Mouse (Mus musculus) CH12.LX (cell line): ENCODE results near the gene Rem2. TPM values are rescaled to one million over a fixed set of nuclear protein-coding genes. Genes with fewer than 3 reads are reported as not detected.

ENCODE experiments used
- DNase-seq: peaks from one replicate; pipeline ENCODE4 v3.0.0-alpha.2; 2013; ENCODE audit errors: extremely low read depth
- H3K27ac ChIP-seq: 2 replicates; pipeline ENCODE4 v1.5.1; 2012; ENCODE audit warnings: low read depth, mild to moderate bottlenecking, control low read depth, moderate library complexity; ENCODE audit not compliant: insufficient read depth
- H3K27me3 ChIP-seq: replicated peaks from 2 replicates; pipeline ENCODE3; 2012; ENCODE audit warnings: inconsistent platforms
- H3K36me3 ChIP-seq, 2 experiments: replicated peaks in 1 of 2; 2 replicates each; pipeline versions ENCODE3 to v1.6.1; 2012; ENCODE audit warnings: inconsistent platforms in 1 of 2, low read length in 1 of 2, mild to moderate bottlenecking in 1 of 2, mixed read lengths in 1 of 2, moderate library complexity in 1 of 2; ENCODE audit not compliant: control insufficient read depth in 1 of 2, insufficient read depth in 1 of 2
- H3K4me1 ChIP-seq, 2 experiments: 2 replicates each; pipeline ENCODE4 v1.6.1; 2012; ENCODE audit warnings: inconsistent platforms in 1 of 2, moderate library complexity in 1 of 2; ENCODE audit not compliant: insufficient read depth in 2 of 2, control insufficient read depth in 1 of 2
- H3K4me2 ChIP-seq: 2 replicates; pipeline ENCODE4 v1.6.1; 2012; ENCODE audit warnings: low read depth, mild to moderate bottlenecking, control low read depth; ENCODE audit not compliant: poor library complexity, insufficient read depth, severe bottlenecking
- H3K4me3 ChIP-seq, 3 experiments: fragments of 150-350 bp in 1 of 3; sonication (generic) in 1 of 3; replicated peaks in 1 of 3; 2 replicates each; pipeline versions ENCODE3 to v1.5.1; 2011 to 2012; ENCODE audit warnings: low read depth in 2 of 3, low read length in 2 of 3, mild to moderate bottlenecking in 2 of 3, moderate library complexity in 2 of 3, control low read depth in 1 of 3, improper control_type of control experiment in 1 of 3, inconsistent platforms in 1 of 3, mixed read lengths in 1 of 3; ENCODE audit not compliant: poor library complexity in 1 of 3
- H3K79me2 ChIP-seq: replicated peaks from 2 replicates; pipeline ENCODE4 v1.6.1; 2012; ENCODE audit warnings: mild to moderate bottlenecking, moderate library complexity; ENCODE audit not compliant: control insufficient read depth, poor library complexity, insufficient read depth, severe bottlenecking; ENCODE audit errors: extremely low read depth
- H3K9ac ChIP-seq: 2 replicates; pipeline ENCODE4 v1.6.1; 2012; ENCODE audit warnings: low read depth, mild to moderate bottlenecking, control low read depth, moderate library complexity; ENCODE audit not compliant: insufficient read depth
- H3K9me3 ChIP-seq: replicated peaks from 2 replicates; pipeline ENCODE3; 2012; ENCODE audit warnings: low read length, inconsistent platforms, mixed read lengths
- BHLHE40 ChIP-seq: IDR thresholded peaks from 2 replicates; pipeline ENCODE4 v1.6.1; 2011; ENCODE audit warnings: mild to moderate bottlenecking, low read depth, low read length, improper control_type of control experiment
- CHD1 ChIP-seq: IDR thresholded peaks from 2 replicates; pipeline ENCODE4 v1.6.1; 2012; ENCODE audit warnings: low read depth, low read length, improper control_type of control experiment, inconsistent platforms
- CTCF ChIP-seq, 2 experiments: IDR thresholded peaks in 1 of 2; conservative IDR thresholded peaks in 1 of 2; 2 replicates each; pipeline ENCODE4 v1.5.1; 2011 to 2012; ENCODE audit warnings: low read depth in 2 of 2, low read length in 2 of 2, improper control_type of control experiment in 1 of 2, inconsistent platforms in 1 of 2, mild to moderate bottlenecking in 1 of 2, moderate library complexity in 1 of 2
- E2F4 ChIP-seq: IDR thresholded peaks from 2 replicates; pipeline ENCODE4 v1.6.1; 2011; ENCODE audit warnings: low read depth, low read length, improper control_type of control experiment; ENCODE audit not compliant: insufficient replicate concordance
- ELF1 ChIP-seq: IDR thresholded peaks from 2 replicates; pipeline ENCODE4 v1.6.1; 2014; ENCODE audit warnings: low read depth, mild to moderate bottlenecking, inconsistent platforms, low read length, improper control_type of control experiment
- ETS1 ChIP-seq: conservative IDR thresholded peaks from 2 replicates; pipeline ENCODE4 v1.6.1; 2012; ENCODE audit warnings: low read depth, mild to moderate bottlenecking, inconsistent platforms, low read length, improper control_type of control experiment, moderate library complexity
- HCFC1 ChIP-seq: IDR thresholded peaks from 2 replicates; pipeline ENCODE4 v1.6.1; 2012; ENCODE audit warnings: low read depth, mild to moderate bottlenecking, inconsistent platforms, low read length, improper control_type of control experiment
- IRF4 ChIP-seq: IDR thresholded peaks from 2 replicates; pipeline ENCODE4 v1.6.1; 2014; ENCODE audit warnings: low read depth, mild to moderate bottlenecking, inconsistent platforms, low read length, improper control_type of control experiment
- MAFK ChIP-seq: IDR thresholded peaks from 2 replicates; pipeline ENCODE4 v1.6.1; 2011; ENCODE audit warnings: low read length, improper control_type of control experiment; ENCODE audit not compliant: insufficient replicate concordance
- MXI1 ChIP-seq: IDR thresholded peaks from 2 replicates; pipeline ENCODE4 v1.6.1; 2011; ENCODE audit warnings: mild to moderate bottlenecking, low read depth, low read length, improper control_type of control experiment
- POLR2A ChIP-seq: IDR thresholded peaks from 2 replicates; pipeline ENCODE4 v1.6.1; 2011; ENCODE audit warnings: low read depth, mild to moderate bottlenecking, improper control_type of control experiment, low read length
- RAD21 ChIP-seq: IDR thresholded peaks from 2 replicates; pipeline ENCODE4 v1.6.1; 2011; ENCODE audit warnings: low read depth, mild to moderate bottlenecking, low read length, improper control_type of control experiment, moderate library complexity
- RCOR1 ChIP-seq: conservative IDR thresholded peaks from 2 replicates; pipeline ENCODE4 v1.6.1; 2012; ENCODE audit warnings: low read depth, mild to moderate bottlenecking, inconsistent platforms, low read length, improper control_type of control experiment
- TBP ChIP-seq: conservative IDR thresholded peaks from 2 replicates; pipeline ENCODE4 v1.6.1; 2011; ENCODE audit warnings: low read depth, low read length, improper control_type of control experiment
- TCF12 ChIP-seq: IDR thresholded peaks from 2 replicates; pipeline ENCODE4 v1.6.1; 2014; ENCODE audit warnings: low read depth, mild to moderate bottlenecking, inconsistent platforms, low read length, improper control_type of control experiment
- UBTF ChIP-seq: IDR thresholded peaks from 2 replicates; pipeline ENCODE4 v1.6.1; 2012; ENCODE audit warnings: low read depth, mild to moderate bottlenecking, inconsistent platforms, low read length, improper control_type of control experiment, moderate library complexity
- ZC3H11A ChIP-seq: IDR thresholded peaks from 2 replicates; pipeline ENCODE4 v1.6.1; 2012; ENCODE audit warnings: low read depth, mild to moderate bottlenecking, inconsistent platforms, low read length, improper control_type of control experiment
- ZKSCAN1 ChIP-seq: IDR thresholded peaks from 2 replicates; pipeline ENCODE4 v1.6.1; 2012; ENCODE audit warnings: low read depth, inconsistent platforms, low read length, improper control_type of control experiment, borderline replicate concordance
- dilution Hi-C: fragments of 300-500 bp; cut with MboI; formaldehyde crosslinking; loops from 2 replicates; pipeline ENCODE4 v1.14.3; 2020; ENCODE audit warnings: low sequenced_read_pairs; ENCODE audit not compliant: extremely low pct_unique_long_range_greater_than_20kb, extremely low pct_ligation_motif_present
- in situ Hi-C: fragments of 300-500 bp; cut with MboI; formaldehyde crosslinking; loops from 3 replicates; pipeline ENCODE4 v1.14.3; 2019; ENCODE audit warnings: low sequenced_read_pairs, low pct_ligation_motif_present, low pct_unique_long_range_greater_than_20kb, mixed read lengths
- polyA plus RNA-seq: library from polyadenylated mRNA; unstranded; fragments of >175 nt; gene quantifications from 2 replicates; pipeline ENCODE4 v1.2.1, GENCODE M21; 2012; ENCODE audit warnings: low read depth; ENCODE audit not compliant: insufficient read length
- total RNA-seq, 2 experiments: library from RNA; depleted of rRNA; stranded (reverse); fragments of 300-350 nt in 1 of 2; fragments of >200 nt in 1 of 2; gene quantifications; 2 replicates each; pipeline ENCODE4 v1.2.3; 2012 to 2014

The Rem2 gene
- total and polyA plus RNA-seq, 3 experiments = 0.08 TPM; not detected in 2

- TF ChIP-seq CHD1 (no peak), CTCF (conservative IDR thresholded peaks at IDR 0.05 in 1 of 2, IDR thresholded peaks at IDR 0.05 in 1 of 2; ENCODE audit: low read depth in 2 of 2, low read length in 2 of 2) (no peak), POLR2A (peak; percentile 54), MXI1 (0 out of 2 replicates have a peak, but pooled peaks have one; percentile 60)
- dilution Hi-C loops = no loop called here
- Histone ChIP-seq H3K27me3 (no peaks in the 10 kb centered on the region), H3K9ac (peak overlapping the region; percentile 64), H3K9me3 (no peaks in the 10 kb centered on the region), H3K4me3 (peak overlapping the region in 2 of 3 experiments; percentile 47 to 72), H3K4me1 (peaks cover 17 to 38% of the 10 kb centered on the region in 2 experiments), H3K36me3 (no peaks in the 10 kb centered on the region), H3K4me2 (peak overlapping the region; percentile 52), H3K27ac (no peak overlapping the region), H3K79me2 (no peaks in the 10 kb centered on the region)
- in situ Hi-C loops = no loop called here
- DNase-seq = no peak
These were observed 3.6 kb downstream of the Rem2 start for GRCm38 (mm10) chr14:54479451-54479920.

GRCm38 (mm10) chr14:54480673-54481072 lies 4.8 kb downstream of the Rem2 start:
- dilution Hi-C loops = no loop called here
- Histone ChIP-seq H3K36me3 (no peaks in the 10 kb centered on the region), H3K79me2 (no peaks in the 10 kb centered on the region), H3K27ac (no peak overlapping the region), H3K4me2 (no peak overlapping the region), H3K9ac (no peak overlapping the region), H3K4me3 (no peak overlapping the region), H3K4me1 (peaks cover 17 to 38% of the 10 kb centered on the region in 2 experiments), H3K27me3 (no peaks in the 10 kb centered on the region), H3K9me3 (no peaks in the 10 kb centered on the region)
- peak; percentile 54; the same call in 1 of the 2 replicates for TF ChIP-seq BHLHE40
- no peak for TF ChIP-seq E2F4
- DNase-seq = no peak
- in situ Hi-C loops = no loop called here

- no peaks in the 10 kb centered on the region for H3K27me3 ChIP-seq
- H3K9ac ChIP-seq = no peak overlapping the region
- no peaks in the 10 kb centered on the region for H3K9me3 ChIP-seq
- dilution Hi-C loops (no loop called here), in situ Hi-C loops (no loop called here)
- H3K27ac ChIP-seq = no peak overlapping the region
- no peak for TF ChIP-seq CTCF (conservative IDR thresholded peaks at IDR 0.05 in 1 of 2, IDR thresholded peaks at IDR 0.05 in 1 of 2; ENCODE audit: low read depth in 2 of 2, low read length in 2 of 2)
- no peak for TF ChIP-seq HCFC1
- no peak for TF ChIP-seq TCF12
- TF ChIP-seq ZKSCAN1 = no peak
- TF ChIP-seq TBP = no peak
- TF ChIP-seq RAD21 = no peak
- TF ChIP-seq ETS1 = no peak
- TF ChIP-seq MAFK = no peak
- no peak for TF ChIP-seq UBTF
- no peak for TF ChIP-seq RCOR1
- no peak for TF ChIP-seq ELF1
- no peak for TF ChIP-seq ZC3H11A
- no peak for TF ChIP-seq IRF4
- no peak for TF ChIP-seq CHD1
- H3K79me2 ChIP-seq = no peaks in the 10 kb centered on the region
- peak overlapping the region in 1 of 3 experiments; percentile 18 for H3K4me3 ChIP-seq
- no peak for DNase-seq
- peaks cover 14 to 35% of the 10 kb centered on the region in 2 experiments for H3K4me1 ChIP-seq
- no peak overlapping the region for H3K4me2 ChIP-seq
- H3K36me3 ChIP-seq = no peaks in the 10 kb centered on the region
These were observed 5.5 kb downstream of the Rem2 start for GRCm38 (mm10) chr14:54481402-54481801.
